Mouse (Mus musculus): ENCODE measurements around the gene Nxpe5.

GRCm38 (mm10) chr5:138207253-138207652 lies 18.4 kb upstream of the Nxpe5 start:
- TF ChIP-seq CTCF (IDR thresholded peaks at IDR 0.05): no peak
- no peak for TF ChIP-seq EP300 (IDR thresholded peaks at IDR 0.05)
